Mouse (Mus musculus) MEL (cell line): Measurements from ENCODE around the gene Smurf1. TPM values are rescaled to one million over a fixed set of nuclear protein-coding genes. Genes with fewer than 3 reads are reported as not detected.

Experiments used
- DNase-seq: peaks from one replicate; pipeline ENCODE4 v3.0.0; 2011; ENCODE audit warnings: low read depth, low spot score
- H3K27ac ChIP-seq: 2 replicates; pipeline ENCODE4 v1.5.1; 2012; ENCODE audit warnings: low read depth, mild to moderate bottlenecking, control low read depth, low read length, moderate library complexity; ENCODE audit not compliant: control insufficient read depth
- H3K27me3 ChIP-seq, 2 experiments: fragments of 150-350 bp in 1 of 2; sonication (generic) in 1 of 2; 2 replicates each; pipeline ENCODE4 v1.6.1; 2012; ENCODE audit warnings: low read length in 2 of 2, mild to moderate bottlenecking in 2 of 2, improper control_type of control experiment in 1 of 2, moderate library complexity in 1 of 2; ENCODE audit not compliant: insufficient read depth in 2 of 2, control insufficient read depth in 1 of 2
- H3K36me3 ChIP-seq, 2 experiments: 2 replicates each; pipeline ENCODE4 v1.6.1; 2012 to 2014; ENCODE audit warnings: low read length in 2 of 2, improper control_type of control experiment in 1 of 2, inconsistent platforms in 1 of 2, mild to moderate bottlenecking in 1 of 2; ENCODE audit not compliant: insufficient read depth in 2 of 2, control insufficient read depth in 1 of 2
- H3K4me1 ChIP-seq, 2 experiments: fragments of 150-350 bp in 1 of 2; sonication (generic) in 1 of 2; 2 replicates each; pipeline ENCODE4 v1.6.1; 2012; ENCODE audit warnings: low read length in 2 of 2, improper control_type of control experiment in 1 of 2, mild to moderate bottlenecking in 1 of 2; ENCODE audit not compliant: insufficient read depth in 2 of 2, control insufficient read depth in 1 of 2
- H3K4me3 ChIP-seq, 2 experiments: fragments of 150-350 bp in 1 of 2; sonication (generic) in 1 of 2; 2 replicates each; pipeline ENCODE4 v1.5.1; 2012; ENCODE audit warnings: low read depth in 2 of 2, low read length in 2 of 2, mild to moderate bottlenecking in 2 of 2, moderate library complexity in 2 of 2, control low read depth in 1 of 2, improper control_type of control experiment in 1 of 2; ENCODE audit not compliant: control insufficient read depth in 1 of 2, insufficient read depth in 1 of 2
- H3K79me2 ChIP-seq: 2 replicates; pipeline ENCODE4 v1.6.1; 2012; ENCODE audit warnings: mild to moderate bottlenecking, low read length, moderate library complexity; ENCODE audit not compliant: control insufficient read depth, poor library complexity, insufficient read depth
- H3K9ac ChIP-seq: 2 replicates; pipeline ENCODE4 v1.6.1; 2012; ENCODE audit warnings: low read depth, mild to moderate bottlenecking, control low read depth, low read length, moderate library complexity; ENCODE audit not compliant: control insufficient read depth, poor library complexity, severe bottlenecking
- H3K9me3 ChIP-seq: fragments of 150-350 bp; sonication (generic); replicated peaks from 2 replicates; pipeline ENCODE4 v1.6.1; 2012; ENCODE audit warnings: mild to moderate bottlenecking, low read length, improper control_type of control experiment, moderate library complexity; ENCODE audit not compliant: insufficient read depth
- BHLHE40 ChIP-seq: IDR thresholded peaks from 2 replicates; pipeline ENCODE4 v1.6.1; 2012; ENCODE audit warnings: low read depth, mild to moderate bottlenecking, inconsistent platforms, low read length, improper control_type of control experiment, borderline replicate concordance
- CHD2 ChIP-seq: IDR thresholded peaks from 2 replicates; pipeline ENCODE4 v1.6.1; 2011; ENCODE audit warnings: low read length, improper control_type of control experiment
- CTCF ChIP-seq, 3 experiments: IDR thresholded peaks in 2 of 3; conservative IDR thresholded peaks in 1 of 3; 2 replicates each; pipeline ENCODE4 v1.5.1; 2011 to 2012; ENCODE audit warnings: low read length in 3 of 3, low read depth in 2 of 3, mild to moderate bottlenecking in 2 of 3, improper control_type of control experiment in 1 of 3, inconsistent platforms in 1 of 3, mixed read lengths in 1 of 3, moderate library complexity in 1 of 3; ENCODE audit not compliant: control insufficient read depth in 1 of 3, insufficient read depth in 1 of 3, poor library complexity in 1 of 3, severe bottlenecking in 1 of 3
- EP300 ChIP-seq, 2 experiments: IDR thresholded peaks; 2 replicates each; pipeline ENCODE4 v1.6.1; 2011; ENCODE audit warnings: improper control_type of control experiment in 2 of 2, low read length in 2 of 2, low read depth in 1 of 2, mild to moderate bottlenecking in 1 of 2
- ETS1 ChIP-seq: IDR thresholded peaks from 2 replicates; pipeline ENCODE4 v1.6.1; 2012; ENCODE audit warnings: low read depth, mild to moderate bottlenecking, inconsistent platforms, low read length, improper control_type of control experiment, moderate library complexity
- GATA1 ChIP-seq: IDR thresholded peaks from 2 replicates; pipeline ENCODE4 v1.6.1; 2011; ENCODE audit warnings: low read depth, low read length, improper control_type of control experiment
- HCFC1 ChIP-seq: IDR thresholded peaks from 2 replicates; pipeline ENCODE4 v1.6.1; 2012; ENCODE audit warnings: low read depth, mild to moderate bottlenecking, inconsistent platforms, low read length, improper control_type of control experiment, moderate library complexity
- JUND ChIP-seq: IDR thresholded peaks from 2 replicates; pipeline ENCODE4 v1.6.1; 2011; ENCODE audit warnings: low read depth, mild to moderate bottlenecking, improper control_type of control experiment, low read length
- KAT2A ChIP-seq: conservative IDR thresholded peaks from 2 replicates; pipeline ENCODE4 v1.6.1; 2012; ENCODE audit warnings: low read depth, low read length, improper control_type of control experiment, inconsistent platforms
- MAFK ChIP-seq: IDR thresholded peaks from 2 replicates; pipeline ENCODE4 v1.6.1; 2011; ENCODE audit warnings: low read depth, mild to moderate bottlenecking, low read length, improper control_type of control experiment, borderline replicate concordance
- MAZ ChIP-seq: IDR thresholded peaks from 2 replicates; pipeline ENCODE4 v1.6.1; 2012; ENCODE audit warnings: low read depth, mild to moderate bottlenecking, inconsistent platforms, low read length, improper control_type of control experiment
- MXI1 ChIP-seq: IDR thresholded peaks from 2 replicates; pipeline ENCODE4 v1.6.1; 2011; ENCODE audit warnings: mild to moderate bottlenecking, low read depth, low read length, improper control_type of control experiment
- MYB ChIP-seq: IDR thresholded peaks from 2 replicates; pipeline ENCODE4 v1.6.1; 2011; ENCODE audit warnings: mild to moderate bottlenecking, low read depth, low read length, improper control_type of control experiment
- MYC ChIP-seq: IDR thresholded peaks from 2 replicates; pipeline ENCODE4 v1.6.1; 2011; ENCODE audit warnings: low read depth, mild to moderate bottlenecking, low read length, improper control_type of control experiment, moderate library complexity
- NELFE ChIP-seq: IDR thresholded peaks from 2 replicates; pipeline ENCODE4 v1.6.1; 2011; ENCODE audit warnings: low read depth, low read length, improper control_type of control experiment
- NRF1 ChIP-seq: IDR thresholded peaks from 2 replicates; pipeline ENCODE4 v1.6.1; 2014; ENCODE audit warnings: low read depth, mild to moderate bottlenecking, inconsistent platforms, low read length, improper control_type of control experiment, moderate library complexity; ENCODE audit not compliant: poor library complexity, insufficient read depth, severe bottlenecking
- POLR2AphosphoS2 ChIP-seq: IDR thresholded peaks from 2 replicates; pipeline ENCODE4 v1.6.1; 2011; ENCODE audit warnings: low read length, improper control_type of control experiment
- POLR2AphosphoS5 ChIP-seq: IDR thresholded peaks from 2 replicates; pipeline ENCODE4 v1.6.1; 2012; ENCODE audit warnings: low read depth, borderline replicate concordance, mild to moderate bottlenecking, inconsistent platforms, low read length, moderate library complexity, mixed read lengths
- RCOR1 ChIP-seq: IDR thresholded peaks from 2 replicates; pipeline ENCODE4 v1.6.1; 2012; ENCODE audit warnings: low read depth, mild to moderate bottlenecking, inconsistent platforms, low read length, improper control_type of control experiment
- SIN3A ChIP-seq: IDR thresholded peaks from 2 replicates; pipeline ENCODE4 v1.6.1; 2012; ENCODE audit warnings: low read length, improper control_type of control experiment, inconsistent platforms
- TAL1 ChIP-seq: IDR thresholded peaks from 2 replicates; pipeline ENCODE4 v1.6.1; 2012; ENCODE audit warnings: mild to moderate bottlenecking, inconsistent platforms, low read length, moderate library complexity, mixed read lengths
- TBP ChIP-seq: IDR thresholded peaks from 2 replicates; pipeline ENCODE4 v1.8.0; 2011; ENCODE audit warnings: low read depth, low read length, improper control_type of control experiment
- USF2 ChIP-seq, 2 experiments: IDR thresholded peaks; 2 replicates each; pipeline ENCODE4 v1.6.1; 2011 to 2012; ENCODE audit warnings: improper control_type of control experiment in 2 of 2, low read length in 2 of 2, borderline replicate concordance in 1 of 2, inconsistent platforms in 1 of 2, low read depth in 1 of 2, mild to moderate bottlenecking in 1 of 2; ENCODE audit not compliant: insufficient read depth in 1 of 2
- ZKSCAN1 ChIP-seq: IDR thresholded peaks from 2 replicates; pipeline ENCODE4 v1.6.1; 2012; ENCODE audit warnings: low read depth, mild to moderate bottlenecking, inconsistent platforms, low read length, improper control_type of control experiment, moderate library complexity
- polyA plus RNA-seq, 2 experiments: library from polyadenylated mRNA; stranded (reverse) in 1 of 2; unstranded in 1 of 2; fragments of >175 nt in 1 of 2; fragments of >200 nt in 1 of 2; gene quantifications; 2 replicates each; pipeline versions ENCODE4 v1.2.1 to v1.2.4; 2012; ENCODE audit warnings: low replicate concordance in 2 of 2, low read depth in 1 of 2; ENCODE audit not compliant: insufficient read length in 2 of 2, insufficient read depth in 1 of 2, missing spikeins in 1 of 2
- total RNA-seq: library from RNA; depleted of rRNA; stranded (reverse); fragments of 300-350 nt; gene quantifications from 2 replicates; pipeline ENCODE4 v1.2.3, GENCODE M21; 2012

Smurf1 gene
- total and polyA plus RNA-seq, 3 experiments, result 4.0 to 10.6 TPM; not detected in 1

DNA sequence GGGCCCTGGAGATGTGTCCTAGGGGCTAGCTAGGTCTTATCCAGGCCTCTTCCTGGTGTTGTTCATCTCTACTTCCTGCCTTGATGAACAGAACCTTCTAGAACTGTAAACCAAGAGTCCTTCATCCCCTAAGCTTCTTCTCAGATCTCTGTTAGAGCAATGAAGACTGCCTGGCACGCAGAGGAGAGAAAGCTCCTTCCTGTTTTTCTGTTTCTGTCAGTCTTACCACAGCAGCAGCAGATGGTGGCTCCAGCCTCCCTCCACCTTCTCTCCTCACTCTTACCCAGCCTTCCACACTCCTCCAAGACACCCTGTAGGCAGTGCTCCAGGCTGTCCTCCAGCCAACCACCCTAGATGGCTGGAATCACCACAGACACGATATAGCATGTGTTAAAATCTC is 28.3 kb downstream of the Smurf1 start:
- H3K36me3 ChIP-seq, result peaks cover 0 to 13% of the 10 kb centered on the region in 2 experiments; a peak in 2 of 4 replicates
- DNase-seq, result peak; percentile 17
- peaks cover 0 to 17% of the 10 kb centered on the region in 2 experiments; a peak in 3 of 4 replicates for H3K4me1 ChIP-seq
- no peak overlapping the region for H3K4me3 ChIP-seq
- no peak overlapping the region for H3K27ac ChIP-seq
- no peaks in the 10 kb centered on the region for H3K27me3 ChIP-seq
- H3K79me2 ChIP-seq, result no peaks in the 10 kb centered on the region
- no peak overlapping the region for H3K9ac ChIP-seq
- no peaks in the 10 kb centered on the region for H3K9me3 ChIP-seq
- TF ChIP-seq CTCF (IDR thresholded peaks at IDR 0.05 in 2 of 3, conservative IDR thresholded peaks at IDR 0.05 in 1 of 3; ENCODE audit: control insufficient read depth in 1 of 3, insufficient read depth in 1 of 3, low read depth in 2 of 3, low read length in 3 of 3, poor library complexity in 1 of 3, severe bottlenecking in 1 of 3) (no peak), POLR2AphosphoS5 (no peak), JUND (no peak), TBP (no peak), MYC (no peak), USF2 (IDR thresholded peaks at IDR 0.05; ENCODE audit: borderline replicate concordance in 1 of 2, insufficient read depth in 1 of 2, low read depth in 1 of 2, low read length in 2 of 2) (no peak), MAZ (no peak), HCFC1 (no peak)

DNA sequence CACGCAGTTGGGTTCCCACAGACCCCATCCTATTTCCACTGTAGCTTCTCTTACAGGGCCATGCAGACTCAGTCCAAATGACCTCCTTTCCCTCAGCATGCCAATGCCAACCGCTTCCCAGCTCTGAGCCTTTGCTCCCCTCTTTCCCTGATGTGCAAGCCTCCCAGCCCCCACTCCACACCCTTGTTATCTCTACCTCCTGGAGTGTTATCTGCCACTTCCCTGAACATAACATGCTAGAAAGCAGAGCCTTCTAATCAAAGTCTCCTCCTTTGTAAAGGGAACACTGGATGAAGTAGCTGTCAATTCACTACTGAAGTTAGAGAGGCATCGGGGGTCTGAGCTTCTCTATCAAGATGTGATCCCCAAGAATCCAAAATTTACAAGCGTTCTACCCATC is 32.2 kb downstream of the Smurf1 start:
- no peaks in the 10 kb centered on the region for H3K9me3 ChIP-seq
- no peak overlapping the region for H3K27ac ChIP-seq
- H3K9ac ChIP-seq, result no peak overlapping the region
- H3K4me1 ChIP-seq, result peaks cover 0 to 17% of the 10 kb centered on the region in 2 experiments; a peak in 3 of 4 replicates
- TF ChIP-seq SIN3A, result no peak
- TF ChIP-seq EP300 (IDR thresholded peaks at IDR 0.05; ENCODE audit: low read depth in 1 of 2, low read length in 2 of 2), result peak; percentile 18 to 42; a peak in 2 of 4 replicates
- TF ChIP-seq POLR2AphosphoS2, result no peak
- no peak for TF ChIP-seq MYB
- TF ChIP-seq RCOR1, result peak; percentile 79
- peak; percentile 70 for TF ChIP-seq GATA1
- no peak overlapping the region for H3K4me3 ChIP-seq
- H3K27me3 ChIP-seq, result no peaks in the 10 kb centered on the region
- H3K79me2 ChIP-seq, result no peaks in the 10 kb centered on the region
- H3K36me3 ChIP-seq, result peaks cover 0 to 13% of the 10 kb centered on the region in 2 experiments; a peak in 2 of 4 replicates
- peak; percentile 18 for DNase-seq

DNA sequence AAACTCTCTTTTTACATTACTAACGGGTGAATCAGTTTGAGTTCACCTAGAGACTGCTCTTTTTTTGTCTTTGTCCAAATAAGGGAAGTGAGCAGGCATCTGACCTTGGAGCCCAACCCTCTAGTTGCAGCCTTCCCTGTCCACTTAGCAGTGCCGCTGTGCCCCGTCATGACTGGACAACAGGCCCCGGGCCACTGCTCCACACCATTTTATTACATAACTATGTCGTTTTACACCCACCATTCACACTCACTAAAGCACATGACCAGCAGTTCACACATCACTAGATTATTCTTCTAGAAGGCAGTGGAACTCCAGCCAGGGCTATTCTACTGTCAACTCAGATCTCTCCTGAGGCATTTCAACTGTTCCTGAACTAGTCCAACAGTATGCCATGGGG is 33.8 kb downstream of the Smurf1 start:
- H3K36me3 ChIP-seq, result peaks cover 0 to 13% of the 10 kb centered on the region in 2 experiments; a peak in 2 of 4 replicates
- H3K4me3 ChIP-seq, result no peak overlapping the region
- no peak for DNase-seq
- no peaks in the 10 kb centered on the region for H3K79me2 ChIP-seq
- H3K27me3 ChIP-seq, result no peaks in the 10 kb centered on the region
- no peak overlapping the region for H3K9ac ChIP-seq
- no peaks in the 10 kb centered on the region for H3K9me3 ChIP-seq
- H3K27ac ChIP-seq, result no peak overlapping the region
- H3K4me1 ChIP-seq, result peaks cover 0 to 17% of the 10 kb centered on the region in 2 experiments; a peak in 3 of 4 replicates
- no peak for TF ChIP-seq ETS1
- no peak for TF ChIP-seq KAT2A
- TF ChIP-seq NRF1, result no peak
- TF ChIP-seq GATA1, result no peak
- TF ChIP-seq TBP, result no peak
- no peak for TF ChIP-seq MXI1
- no peak for TF ChIP-seq NELFE
- TF ChIP-seq TAL1, result no peak
- TF ChIP-seq MAFK, result no peak
- no peak for TF ChIP-seq BHLHE40
- TF ChIP-seq ZKSCAN1, result no peak
- TF ChIP-seq CHD2, result no peak
- TF ChIP-seq EP300 (IDR thresholded peaks at IDR 0.05; ENCODE audit: low read depth in 1 of 2, low read length in 2 of 2), result no peak
- TF ChIP-seq MAZ, result no peak
- TF ChIP-seq SIN3A, result no peak
- TF ChIP-seq POLR2AphosphoS2, result no peak
- TF ChIP-seq USF2 (IDR thresholded peaks at IDR 0.05; ENCODE audit: borderline replicate concordance in 1 of 2, insufficient read depth in 1 of 2, low read depth in 1 of 2, low read length in 2 of 2), result no peak
